Mouse (Mus musculus) forebrain, embryonic 16.5 days (tissue): ENCODE measurements around the gene Ror1. TPM values are rescaled to one million over a fixed set of nuclear protein-coding genes. Genes with fewer than 3 reads are reported as not detected.

Experiments used
- ATAC-seq: fragments of 200-750 bp; cut with Nextera tagmentation; 2 replicates; pipeline ENCODE4 v1.8.0; 2017; ENCODE audit warnings: mild to moderate bottlenecking, moderate library complexity
- H3K27ac ChIP-seq: fragments of 300-500 bp; sonication (generic); 2 replicates; pipeline ENCODE4 v1.5.1; 2014; ENCODE audit warnings: low read length, control low read depth
- H3K27me3 ChIP-seq: fragments of 300-500 bp; sonication (generic); replicated peaks from 2 replicates; pipeline ENCODE4 v1.6.1; 2014; ENCODE audit warnings: low read length; ENCODE audit not compliant: control insufficient read depth, insufficient read depth
- H3K36me3 ChIP-seq: fragments of 300-500 bp; sonication (generic); 2 replicates; pipeline ENCODE4 v1.6.1; 2014; ENCODE audit not compliant: control insufficient read depth, insufficient read depth
- H3K4me1 ChIP-seq: fragments of 300-500 bp; sonication (generic); replicated peaks from 2 replicates; pipeline ENCODE4 v1.6.1; 2014; ENCODE audit warnings: low read length; ENCODE audit not compliant: control insufficient read depth, insufficient read depth
- H3K4me2 ChIP-seq: fragments of 300-500 bp; sonication (generic); 2 replicates; pipeline ENCODE4 v1.6.1; 2014; ENCODE audit warnings: mild to moderate bottlenecking, low read length, control low read depth
- H3K4me3 ChIP-seq: fragments of 300-500 bp; sonication (generic); replicated peaks from 2 replicates; pipeline ENCODE4 v1.5.1; 2014; ENCODE audit warnings: mild to moderate bottlenecking, low read length, control low read depth
- H3K9ac ChIP-seq: fragments of 300-500 bp; sonication (generic); replicated peaks from 2 replicates; pipeline ENCODE4 v1.6.1; 2014; ENCODE audit warnings: low read depth, low read length, control low read depth
- H3K9me3 ChIP-seq: fragments of 300-500 bp; sonication (generic); 2 replicates; pipeline ENCODE4 v1.6.1; 2016; ENCODE audit warnings: low read length; ENCODE audit not compliant: control insufficient read depth
- WGBS: fragments of 180-500 bp; shearing (Covaris S2); extraction: QIAGEN DNeasy Blood & Tissue Kit; methylation state at CpG from one replicate; pipeline ENCODE4 v1.1.7; 2014; 5-methylcytosine and 5-hydroxymethylcytosine counted together
- polyA plus RNA-seq: library from polyadenylated mRNA; unstranded; fragments of >200 nt; fragmentation: Nextera tagmentation; extraction: Ambion mirVana; gene quantifications from 2 replicates; pipeline ENCODE4 v1.2.1, GENCODE M21; 2015

Gene Ror1
- polyA plus RNA-seq, 1 experiment from 2014 or later: 0.89 TPM

DNA sequence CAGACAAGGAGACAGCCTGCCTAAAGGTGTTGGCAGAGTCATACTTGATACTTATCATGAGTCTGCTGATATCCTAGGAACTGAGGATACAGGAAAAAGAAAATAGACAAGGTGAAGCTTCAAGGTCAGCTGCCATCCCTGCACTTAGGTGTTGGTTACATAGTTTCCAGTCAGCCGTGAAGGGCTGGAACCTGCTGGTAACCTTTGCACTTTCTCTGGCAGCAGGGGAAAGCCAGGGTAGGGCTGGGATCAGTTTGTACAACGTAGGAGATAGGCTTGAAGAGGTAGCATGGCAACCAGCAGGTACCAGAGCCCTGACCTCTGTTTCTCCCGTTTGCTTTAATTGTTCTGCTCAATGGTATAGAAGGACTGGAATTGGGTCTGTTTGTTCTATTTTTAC, 281.6 kb downstream of the Ror1 start:
- 77% methylated on average over 3 of the region's 3 CpGs for WGBS
- H3K27ac ChIP-seq: no peak overlapping the region

DNA sequence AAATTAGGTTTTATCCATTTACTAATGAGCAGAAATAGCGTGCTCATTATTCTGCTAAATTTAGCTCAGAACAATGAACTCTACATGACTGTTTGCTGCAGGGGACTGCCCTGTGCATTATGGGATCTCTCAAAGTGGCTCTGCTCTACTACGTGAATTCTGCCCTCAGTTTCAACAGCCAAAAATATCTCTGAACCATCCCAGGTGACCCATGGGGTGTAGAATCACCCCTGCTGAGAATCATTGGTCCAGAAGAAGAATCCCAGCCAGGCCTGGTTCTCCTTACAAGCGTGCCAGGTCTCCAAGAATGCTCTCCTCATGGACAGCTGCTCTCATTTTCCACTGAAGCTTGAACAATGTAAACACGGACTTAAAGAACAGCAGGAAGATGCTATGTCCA, 282.4 kb downstream of the Ror1 start:
- Histone ChIP-seq H3K27ac (no peak overlapping the region), H3K4me2 (no peak overlapping the region), H3K4me1 (no peaks in the 10 kb centered on the region; the same call in 1 of the 2 replicates), H3K4me3 (no peak overlapping the region), H3K9me3 (no peaks in the 10 kb centered on the region), H3K27me3 (no peaks in the 10 kb centered on the region), H3K9ac (no peak overlapping the region), H3K36me3 (no peaks in the 10 kb centered on the region)
- WGBS: 50% methylated on average over 4 of the region's 4 CpGs
- ATAC-seq: no peak

More for the DNA sequence above, 281.6 kb downstream of the Ror1 start:
- H3K9me3 ChIP-seq: no peaks in the 10 kb centered on the region
- H3K4me1 ChIP-seq: peaks cover 4% of the 10 kb centered on the region; the same call in 1 of the 2 replicates
- no peak overlapping the region for H3K9ac ChIP-seq
- H3K36me3 ChIP-seq: no peaks in the 10 kb centered on the region
- ATAC-seq: no peak
- no peak overlapping the region for H3K4me2 ChIP-seq
- H3K27me3 ChIP-seq: no peaks in the 10 kb centered on the region
- H3K4me3 ChIP-seq: no peak overlapping the region

- Histone ChIP-seq H3K4me2 (no peak overlapping the region), H3K9ac (no peak overlapping the region), H3K9me3 (no peaks in the 10 kb centered on the region), H3K4me3 (no peak overlapping the region), H3K36me3 (no peaks in the 10 kb centered on the region), H3K4me1 (no peaks in the 10 kb centered on the region), H3K27ac (no peak overlapping the region), H3K27me3 (no peaks in the 10 kb centered on the region)
- no peak for ATAC-seq
- 85% methylated on average over 4 of the region's 4 CpGs for WGBS
Observed at GRCm38 (mm10) chr4:100381760-100382159, 286.2 kb downstream of the Ror1 start.

GRCm38 (mm10) chr4:100386272-100386988, 290.8 kb downstream of the Ror1 start:
- no peaks in the 10 kb centered on the region for H3K4me1 ChIP-seq
- no peak for ATAC-seq
- H3K27me3 ChIP-seq: no peaks in the 10 kb centered on the region
- H3K4me2 ChIP-seq: no peak overlapping the region
- no peak overlapping the region for H3K27ac ChIP-seq
- 69% methylated on average over 5 of the region's 5 CpGs for WGBS
- no peak overlapping the region for H3K4me3 ChIP-seq
- no peaks in the 10 kb centered on the region for H3K36me3 ChIP-seq
- no peak overlapping the region for H3K9ac ChIP-seq
- no peaks in the 10 kb centered on the region for H3K9me3 ChIP-seq

DNA sequence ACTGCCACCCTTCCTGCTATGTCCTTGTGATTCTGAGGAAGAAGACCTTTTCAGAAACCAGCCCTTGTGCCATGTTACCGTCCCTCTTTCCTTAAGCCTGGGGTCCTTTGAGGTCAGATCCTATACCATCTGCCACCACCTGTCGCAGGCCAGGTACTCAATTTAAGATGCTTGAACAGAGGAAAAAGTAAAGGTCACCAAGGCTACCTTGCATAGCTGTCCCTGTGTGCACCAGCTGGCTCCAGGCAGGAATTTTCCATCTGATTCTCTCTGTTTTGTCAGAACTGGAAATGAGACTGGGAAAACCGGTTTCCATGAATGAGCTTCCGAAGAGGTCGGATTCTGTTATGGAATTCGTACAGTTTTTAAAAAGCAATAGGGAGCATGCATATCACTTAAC, 294.8 kb downstream of the Ror1 start:
- ATAC-seq: no peak
- Histone ChIP-seq H3K9ac (no peak overlapping the region), H3K4me2 (no peak overlapping the region), H3K4me3 (no peak overlapping the region), H3K9me3 (no peaks in the 10 kb centered on the region), H3K27me3 (no peaks in the 10 kb centered on the region), H3K27ac (no peak overlapping the region), H3K4me1 (0 out of 2 replicates have a peak, but pooled peaks cover 3% of the 10 kb centered on the region), H3K36me3 (no peaks in the 10 kb centered on the region)
- WGBS: 94% methylated on average over 6 of the region's 6 CpGs

DNA sequence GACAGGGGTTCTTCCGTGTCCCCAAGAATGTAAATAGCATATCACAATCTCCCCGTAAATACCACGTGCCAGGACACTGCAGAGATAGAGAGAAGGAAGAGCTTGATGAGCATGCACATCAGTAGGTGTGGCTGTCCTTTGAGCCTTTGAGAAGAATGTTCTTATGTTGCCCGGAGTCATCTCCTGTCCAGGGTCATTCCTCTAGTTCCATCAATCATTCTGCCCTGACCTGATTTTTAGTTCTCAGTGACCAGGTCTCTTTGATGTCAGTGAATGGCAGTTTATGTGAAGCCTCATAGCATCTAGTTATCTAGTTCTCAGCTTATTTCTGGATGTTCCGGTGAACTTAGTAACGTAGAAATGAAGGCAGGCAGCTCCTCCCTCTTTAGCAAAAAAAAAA, 295.4 kb downstream of the Ror1 start:
- Histone ChIP-seq H3K4me3 (no peak overlapping the region), H3K9me3 (no peaks in the 10 kb centered on the region), H3K9ac (no peak overlapping the region), H3K27ac (no peak overlapping the region), H3K36me3 (no peaks in the 10 kb centered on the region), H3K27me3 (no peaks in the 10 kb centered on the region), H3K4me2 (no peak overlapping the region), H3K4me1 (0 out of 2 replicates have a peak, but pooled peaks cover 3% of the 10 kb centered on the region)
- no peak for ATAC-seq
- 97% methylated on average over 6 of the region's 6 CpGs for WGBS

- Histone ChIP-seq H3K36me3 (no peaks in the 10 kb centered on the region), H3K4me3 (no peak overlapping the region), H3K9ac (no peak overlapping the region), H3K27me3 (no peaks in the 10 kb centered on the region), H3K4me1 (0 out of 2 replicates have a peak, but pooled peaks cover 3% of the 10 kb centered on the region), H3K4me2 (no peak overlapping the region), H3K27ac (no peak overlapping the region), H3K9me3 (no peaks in the 10 kb centered on the region)
- no peak for ATAC-seq
- WGBS: 76% methylated on average over 12 of the region's 12 CpGs
Observed at GRCm38 (mm10) chr4:100393374-100394061, 297.9 kb downstream of the Ror1 start.

GRCm38 (mm10) chr4:100395407-100395806, 299.8 kb downstream of the Ror1 start:
- Histone ChIP-seq H3K36me3 (no peaks in the 10 kb centered on the region), H3K9me3 (no peaks in the 10 kb centered on the region), H3K27ac (no peak overlapping the region), H3K4me3 (no peak overlapping the region), H3K4me2 (no peak overlapping the region), H3K27me3 (no peaks in the 10 kb centered on the region), H3K4me1 (0 out of 2 replicates have a peak, but pooled peaks cover 3% of the 10 kb centered on the region), H3K9ac (no peak overlapping the region)
- WGBS: 95% methylated on average over 4 of the region's 4 CpGs
- ATAC-seq: no peak

- H3K27ac ChIP-seq: no peak overlapping the region
- no peaks in the 10 kb centered on the region for H3K36me3 ChIP-seq
- H3K4me2 ChIP-seq: no peak overlapping the region
- no peaks in the 10 kb centered on the region for H3K9me3 ChIP-seq
- no peaks in the 10 kb centered on the region for H3K27me3 ChIP-seq
- H3K4me3 ChIP-seq: no peak overlapping the region
- no peak overlapping the region for H3K9ac ChIP-seq
- H3K4me1 ChIP-seq: 0 out of 2 replicates have a peak, but pooled peaks cover 3% of the 10 kb centered on the region
- ATAC-seq: no peak
- 71% methylated on average over 3 of the region's 3 CpGs for WGBS
Observed at GRCm38 (mm10) chr4:100398079-100398478, 302.5 kb downstream of the Ror1 start.
